Mouse (Mus musculus): ENCODE results near the gene Ccr4. TPM values are rescaled to one million over a fixed set of nuclear protein-coding genes. Genes with fewer than 3 reads are reported as not detected.

Ccr4 gene
- polyA plus RNA-seq, 1 experiment from 2014 or later, result not detected

- H3K9me3 ChIP-seq, result no peaks in the 10 kb centered on the region
- no peak overlapping the region for H3K27ac ChIP-seq
- H3K36me3 ChIP-seq (replicated peaks), result no peaks in the 10 kb centered on the region
- ATAC-seq (replicated peaks), result no peak
- WGBS, result 65% methylated on average over 9 of the region's 9 CpGs
- H3K4me1 ChIP-seq, result no peaks in the 10 kb centered on the region
- no peak overlapping the region for H3K4me3 ChIP-seq
- H3K4me2 ChIP-seq, result no peak overlapping the region
- H3K9ac ChIP-seq, result no peak overlapping the region
- H3K27me3 ChIP-seq (replicated peaks), result no peaks in the 10 kb centered on the region
These were observed 14.2 kb upstream of the Ccr4 start for GRCm38 (mm10) chr9:114518812-114519477.

- WGBS, result 77% methylated on average over 13 of the region's 13 CpGs
- H3K36me3 ChIP-seq (replicated peaks), result no peaks in the 10 kb centered on the region
These were observed 13.3 kb upstream of the Ccr4 start for GRCm38 (mm10) chr9:114517924-114518497.

GRCm38 (mm10) chr9:114515364-114515763 lies 10.6 kb upstream of the Ccr4 start, which contains the start of gene C130032M10Rik:
Gene C130032M10Rik (plus strand): TSS chr9:114515697.
- ATAC-seq (replicated peaks), result no peak
- WGBS, result 85% methylated on average over 11 of the region's 11 CpGs

More at GRCm38 (mm10) chr9:114517924-114518497, 13.3 kb upstream of the Ccr4 start:
- Histone ChIP-seq H3K4me3 (no peak overlapping the region), H3K27me3 (replicated peaks) (no peaks in the 10 kb centered on the region), H3K4me2 (no peak overlapping the region), H3K9ac (no peak overlapping the region), H3K4me1 (no peaks in the 10 kb centered on the region), H3K9me3 (0 out of 2 replicates have a peak, but pooled peaks cover 7% of the 10 kb centered on the region), H3K27ac (no peak overlapping the region)
- ATAC-seq (replicated peaks), result no peak

GRCm38 (mm10) chr9:114512831-114513230 lies 8.1 kb upstream of the Ccr4 start:
- 97% methylated on average over 21 of the region's 21 CpGs for WGBS
- no peak overlapping the region for H3K27ac ChIP-seq
- no peaks in the 10 kb centered on the region for H3K27me3 ChIP-seq (replicated peaks)
- no peak overlapping the region for H3K9ac ChIP-seq
- H3K4me3 ChIP-seq, result no peak overlapping the region
- H3K36me3 ChIP-seq (replicated peaks), result no peaks in the 10 kb centered on the region
- no peak for ATAC-seq (replicated peaks)
- no peaks in the 10 kb centered on the region for H3K4me1 ChIP-seq
- H3K4me2 ChIP-seq, result no peak overlapping the region
- H3K9me3 ChIP-seq, result peaks cover 10% of the 10 kb centered on the region; the same call in 1 of the 2 replicates

More at GRCm38 (mm10) chr9:114515364-114515763, 10.6 kb upstream of the Ccr4 start, which contains the start of gene C130032M10Rik:
- Histone ChIP-seq H3K36me3 (replicated peaks) (no peaks in the 10 kb centered on the region), H3K9me3 (peaks cover 10% of the 10 kb centered on the region; the same call in 1 of the 2 replicates), H3K9ac (no peak within 1 kb of the TSS), H3K27ac (no peak within 1 kb of the TSS), H3K4me1 (no peaks in the 10 kb centered on the region), H3K4me2 (no peak within 1 kb of the TSS), H3K4me3 (no peak within 1 kb of the TSS), H3K27me3 (replicated peaks) (no peaks in the 10 kb centered on the region)

- no peaks in the 10 kb centered on the region for H3K4me1 ChIP-seq
- H3K4me2 ChIP-seq, result no peak overlapping the region
- no peak overlapping the region for H3K27ac ChIP-seq
- WGBS, result 95% methylated on average over 9 of the region's 9 CpGs
- H3K9ac ChIP-seq, result no peak overlapping the region
- ATAC-seq (replicated peaks), result no peak
- no peak overlapping the region for H3K4me3 ChIP-seq
- peaks cover 10% of the 10 kb centered on the region; the same call in 1 of the 2 replicates for H3K9me3 ChIP-seq
- no peaks in the 10 kb centered on the region for H3K27me3 ChIP-seq (replicated peaks)
- H3K36me3 ChIP-seq (replicated peaks), result no peaks in the 10 kb centered on the region
These were observed 5.1 kb upstream of the Ccr4 start for GRCm38 (mm10) chr9:114509785-114510184.

- Histone ChIP-seq H3K36me3 (replicated peaks) (no peaks in the 10 kb centered on the region), H3K27ac (no peak overlapping the region), H3K9me3 (no peaks in the 10 kb centered on the region), H3K4me1 (no peaks in the 10 kb centered on the region), H3K4me3 (no peak overlapping the region), H3K9ac (no peak overlapping the region), H3K27me3 (replicated peaks) (no peaks in the 10 kb centered on the region), H3K4me2 (no peak overlapping the region)
- 92% methylated on average over 9 of the region's 9 CpGs for WGBS
- ATAC-seq (replicated peaks), result no peak
These were observed 2.7 kb upstream of the Ccr4 start for GRCm38 (mm10) chr9:114507421-114507820.

GRCm38 (mm10) chr9:114506564-114506963 lies 1.8 kb upstream of the Ccr4 start:
- Histone ChIP-seq H3K36me3 (replicated peaks) (no peaks in the 10 kb centered on the region), H3K9ac (no peak overlapping the region), H3K4me2 (no peak overlapping the region), H3K27me3 (replicated peaks) (no peaks in the 10 kb centered on the region), H3K27ac (no peak overlapping the region), H3K4me1 (no peaks in the 10 kb centered on the region), H3K4me3 (no peak overlapping the region), H3K9me3 (no peaks in the 10 kb centered on the region)
- no peak for ATAC-seq (replicated peaks)
- 87% methylated on average over 4 of the region's 4 CpGs for WGBS

GRCm38 (mm10) chr9:114502711-114503427 lies 1.8 kb downstream of the Ccr4 start:
- ATAC-seq (replicated peaks), result no peak
- Histone ChIP-seq H3K9me3 (no peaks in the 10 kb centered on the region), H3K4me3 (no peak overlapping the region), H3K4me2 (no peak overlapping the region), H3K9ac (no peak overlapping the region), H3K27ac (no peak overlapping the region), H3K4me1 (no peaks in the 10 kb centered on the region), H3K36me3 (replicated peaks) (no peaks in the 10 kb centered on the region), H3K27me3 (replicated peaks) (0 out of 2 replicates have a peak, but pooled peaks cover 4% of the 10 kb centered on the region)
- 72% methylated on average over 15 of the region's 15 CpGs for WGBS

GRCm38 (mm10) chr9:114501913-114502312 lies 2.8 kb downstream of the Ccr4 start:
- Histone ChIP-seq H3K36me3 (replicated peaks) (no peaks in the 10 kb centered on the region), H3K4me3 (no peak overlapping the region), H3K27ac (no peak overlapping the region), H3K4me1 (no peaks in the 10 kb centered on the region), H3K9ac (no peak overlapping the region), H3K27me3 (replicated peaks) (0 out of 2 replicates have a peak, but pooled peaks cover 4% of the 10 kb centered on the region), H3K4me2 (no peak overlapping the region), H3K9me3 (no peaks in the 10 kb centered on the region)
- 96% methylated on average over 11 of the region's 11 CpGs for WGBS
- ATAC-seq (replicated peaks), result no peak

GRCm38 (mm10) chr9:114501111-114501510 lies 3.6 kb downstream of the Ccr4 start:
- Histone ChIP-seq H3K27me3 (replicated peaks) (0 out of 2 replicates have a peak, but pooled peaks cover 4% of the 10 kb centered on the region), H3K27ac (no peak overlapping the region), H3K9ac (no peak overlapping the region), H3K4me3 (no peak overlapping the region), H3K9me3 (no peaks in the 10 kb centered on the region), H3K4me2 (no peak overlapping the region), H3K36me3 (replicated peaks) (no peaks in the 10 kb centered on the region), H3K4me1 (no peaks in the 10 kb centered on the region)
- no peak for ATAC-seq (replicated peaks)
- 94% methylated on average over 7 of the region's 7 CpGs for WGBS

- Histone ChIP-seq H3K4me3 (no peak overlapping the region), H3K27ac (no peak overlapping the region), H3K9ac (no peak overlapping the region), H3K36me3 (replicated peaks) (no peaks in the 10 kb centered on the region), H3K27me3 (replicated peaks) (0 out of 2 replicates have a peak, but pooled peaks cover 4% of the 10 kb centered on the region), H3K9me3 (no peaks in the 10 kb centered on the region), H3K4me2 (no peak overlapping the region), H3K4me1 (no peaks in the 10 kb centered on the region)
- 27% methylated on average over 15 of the region's 15 CpGs for WGBS
- ATAC-seq (replicated peaks), result no peak
These were observed 4.8 kb downstream of the Ccr4 start for GRCm38 (mm10) chr9:114499783-114500515.

GRCm38 (mm10) chr9:114498218-114498617 lies 6.5 kb downstream of the Ccr4 start:
- 9% methylated on average over 11 of the region's 11 CpGs for WGBS
- no peak overlapping the region; the same call in 1 of the 2 replicates for H3K4me2 ChIP-seq
- H3K4me3 ChIP-seq, result no peak overlapping the region
- H3K9ac ChIP-seq, result no peak overlapping the region
- no peaks in the 10 kb centered on the region for H3K4me1 ChIP-seq
- no peak for ATAC-seq (replicated peaks)
- H3K36me3 ChIP-seq (replicated peaks), result no peaks in the 10 kb centered on the region
- H3K9me3 ChIP-seq, result no peaks in the 10 kb centered on the region
- H3K27me3 ChIP-seq (replicated peaks), result 0 out of 2 replicates have a peak, but pooled peaks cover 4% of the 10 kb centered on the region
- H3K27ac ChIP-seq, result no peak overlapping the region

Measured in midbrain, embryonic 15.5 days (tissue).